Mouse (Mus musculus) mesoderm, embryonic 11.5 days (tissue): ENCODE results near the gene Adcy2.

Experiments used
- DNase-seq: peaks from one replicate; pipeline ENCODE4 v3.0.0-alpha.2; 2012; ENCODE audit warnings: low read depth, low spot score

Adcy2 gene

DNA sequence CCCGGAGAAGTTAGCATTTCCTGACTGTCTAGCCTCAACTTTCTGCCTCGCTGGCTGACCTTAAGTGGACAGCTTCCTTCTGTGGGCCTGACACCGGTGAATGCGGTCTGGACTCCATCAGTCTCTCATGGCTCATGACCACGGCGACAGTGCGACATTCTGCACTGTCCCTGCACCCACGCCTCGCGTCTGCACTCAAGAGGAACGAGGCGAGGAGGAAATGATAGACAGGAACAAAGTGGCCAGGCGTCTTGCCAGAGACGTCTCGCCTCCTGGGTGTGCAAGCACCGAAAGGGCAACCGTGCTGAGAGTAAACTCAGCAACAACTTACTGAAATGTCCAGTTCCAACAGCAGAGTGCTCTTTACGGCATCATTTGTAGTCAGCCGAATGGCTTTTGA is 427.1 kb downstream of the Adcy2 start:
- no peak for DNase-seq
